Mouse (Mus musculus): ENCODE measurements around the gene C1qtnf4.
A peak's percentile ranks its signal among the peaks of the same experiment; 100 is the strongest.

DNA sequence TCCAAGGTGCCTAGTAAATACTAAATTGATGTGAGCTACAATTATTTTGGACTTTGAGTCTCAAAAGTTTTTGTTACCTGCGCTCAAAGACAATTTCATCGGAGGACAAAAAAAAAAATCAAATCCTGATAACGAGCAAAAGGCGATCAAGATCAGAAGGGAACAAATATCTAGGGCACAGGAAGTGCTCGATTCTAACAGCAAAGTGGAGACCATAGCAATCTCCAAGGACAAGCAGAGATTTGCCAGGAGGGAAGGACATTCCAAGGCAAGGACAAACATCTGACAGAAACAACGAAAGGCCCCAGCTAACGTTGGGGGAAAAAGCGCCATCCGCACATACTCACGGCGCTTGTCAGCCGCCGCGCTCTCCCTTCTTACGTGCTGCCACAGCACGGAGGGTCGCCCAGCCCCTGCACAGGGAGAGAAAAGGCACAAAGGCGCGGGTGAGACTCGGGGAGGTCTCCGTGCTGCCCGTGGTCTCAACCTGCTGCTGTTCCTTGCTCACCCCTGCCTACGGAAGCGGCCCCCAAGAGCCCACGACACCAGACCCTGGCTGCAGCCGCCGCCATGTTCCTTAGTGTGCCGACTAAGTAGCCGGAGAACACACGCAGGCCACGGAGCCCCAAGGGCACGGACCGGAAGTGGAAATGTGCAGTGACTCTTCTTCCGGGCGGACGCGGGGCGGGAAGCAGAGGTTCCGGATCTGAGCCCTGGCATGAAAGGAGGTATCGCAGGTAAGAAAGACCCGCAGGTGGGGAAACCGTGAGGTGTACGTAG is 18.6 kb downstream of the C1qtnf4 start, which contains the start of the genes Kbtbd4 and Ndufs3:
- TF ChIP-seq CTCF (IDR thresholded peaks at IDR 0.05; ENCODE audit: extremely low read depth, insufficient read depth, insufficient read length, insufficient replicate concordance) (no peak), POLR2A (IDR thresholded peaks at IDR 0.05; ENCODE audit: low read depth, low read length) (peak; percentile 68)
